13 mouse cellular contexts compared by ENCODE assay signal in genomic region chr19:45917856-45918255, GRCm38 (mm10).
DNase-seq lines count a peak whose midpoint lies in the region; ATAC-seq and TF ChIP-seq lines count a peak whose summit lies in the region.
"Had no signal": no experiment of that assay in that cellular context is flagged by ENCODE, and none has a peak within 500 bp of the region (broad histone marks: within the 10 kb centered on the region; RNA-seq: fewer than 3 reads in every experiment).

No protein-coding gene starts in this region.

- WGBS in heart, embryonic 14.5 days = 62% methylated on average over 3 of the region's 3 CpGs
- 83% methylated on average over 3 of the region's 3 CpGs for WGBS in heart, embryonic 10.5 days
- 66% methylated on average over 3 of the region's 3 CpGs for WGBS in midbrain, embryonic 13.5 days
- WGBS in midbrain, embryonic 16.5 days = 53% methylated on average over 3 of the region's 3 CpGs
- 71% methylated on average over 3 of the region's 3 CpGs for WGBS in liver, embryonic 12.5 days (ENCODE audit: insufficient replicate concordance)

- 0 out of 4 replicates have a peak overlapping the region, but pooled peaks have one; percentile 3 to 11 for H3K27ac ChIP-seq in heart, embryonic 14.5 days (replicated peaks in 1 of 2; ENCODE audit: control insufficient read depth in 1 of 2, insufficient read depth in 1 of 2, low read depth in 2 of 2, low read length in 2 of 2)
- H3K27ac ChIP-seq in heart, embryonic 10.5 days = no peak overlapping the region
- 0 out of 2 replicates have a peak overlapping the region, but pooled peaks have one; percentile 10 for H3K27ac ChIP-seq in midbrain, embryonic 13.5 days
- H3K27ac ChIP-seq in midbrain, embryonic 16.5 days (ENCODE audit: low read length) = no peak overlapping the region
- H3K27ac ChIP-seq in layer of hippocampus, adult 2 months = peak overlapping the region; percentile 93
- no peak overlapping the region for H3K27ac ChIP-seq in liver, embryonic 12.5 days
- H3K27ac ChIP-seq: liver, embryonic 15.5 days; stomach, embryonic 15.5 days had no signal

- no peak overlapping the region for H3K9ac ChIP-seq in heart, embryonic 14.5 days (ENCODE audit: low read length)
- no peak overlapping the region for H3K9ac ChIP-seq in midbrain, embryonic 13.5 days (replicated peaks)
- no peak overlapping the region for H3K9ac ChIP-seq in midbrain, embryonic 16.5 days (ENCODE audit: low read depth, low read length)
- H3K9ac ChIP-seq in liver, embryonic 12.5 days = no peak overlapping the region
- H3K9ac ChIP-seq: liver, embryonic 15.5 days; stomach, embryonic 15.5 days had no signal

- H3K27me3 ChIP-seq in heart, embryonic 14.5 days (ENCODE audit: control insufficient read depth, insufficient read depth, low read length) = no peaks in the 10 kb centered on the region
- no peaks in the 10 kb centered on the region for H3K27me3 ChIP-seq in heart, embryonic 10.5 days (ENCODE audit: insufficient read depth, poor library complexity, severe bottlenecking)
- no peaks in the 10 kb centered on the region for H3K27me3 ChIP-seq in midbrain, embryonic 13.5 days
- no peaks in the 10 kb centered on the region for H3K27me3 ChIP-seq in midbrain, embryonic 16.5 days (ENCODE audit: control insufficient read depth, insufficient read depth, low read depth, low read length)
- no peaks in the 10 kb centered on the region for H3K27me3 ChIP-seq in liver, embryonic 12.5 days (replicated peaks)
- H3K27me3 ChIP-seq: liver, embryonic 15.5 days; stomach, embryonic 15.5 days had no signal

- ATAC-seq in heart, embryonic 14.5 days (ENCODE audit: insufficient number of reproducible peaks, insufficient read depth, low FRiP score, low read depth) = no peak
- ATAC-seq in midbrain, embryonic 13.5 days = no peak
- no peak for ATAC-seq in midbrain, embryonic 16.5 days
- ATAC-seq in liver, embryonic 12.5 days = no peak

- no peak overlapping the region for H3K4me3 ChIP-seq in heart, embryonic 14.5 days (ENCODE audit: control insufficient read depth in 1 of 2, insufficient read depth in 1 of 2, low read depth in 1 of 2, low read length in 2 of 2)
- no peak overlapping the region for H3K4me3 ChIP-seq in heart, embryonic 10.5 days
- H3K4me3 ChIP-seq in midbrain, embryonic 13.5 days (replicated peaks) = no peak overlapping the region
- H3K4me3 ChIP-seq in midbrain, embryonic 16.5 days (ENCODE audit: low read depth, low read length) = no peak overlapping the region
- H3K4me3 ChIP-seq in layer of hippocampus, adult 2 months = no peak overlapping the region
- no peak overlapping the region for H3K4me3 ChIP-seq in liver, embryonic 12.5 days
- H3K4me3 ChIP-seq: liver, embryonic 15.5 days; myocyte; stomach, embryonic 15.5 days had no signal

- H3K9me3 ChIP-seq in heart, embryonic 14.5 days (ENCODE audit: control insufficient read depth, low read length) = no peaks in the 10 kb centered on the region
- no peaks in the 10 kb centered on the region for H3K9me3 ChIP-seq in heart, embryonic 10.5 days
- H3K9me3 ChIP-seq in midbrain, embryonic 13.5 days = no peaks in the 10 kb centered on the region
- no peaks in the 10 kb centered on the region for H3K9me3 ChIP-seq in midbrain, embryonic 16.5 days (replicated peaks; ENCODE audit: control insufficient read depth, low read length, poor library complexity, severe bottlenecking)
- no peaks in the 10 kb centered on the region for H3K9me3 ChIP-seq in liver, embryonic 12.5 days (replicated peaks)
- H3K9me3 ChIP-seq: liver, embryonic 15.5 days; stomach, embryonic 15.5 days had no signal

- H3K36me3 ChIP-seq in heart, embryonic 14.5 days (ENCODE audit: control insufficient read depth, insufficient read depth, low read length) = peaks cover 37% of the 10 kb centered on the region
- H3K36me3 ChIP-seq in heart, embryonic 10.5 days = peaks cover 12% of the 10 kb centered on the region; the same call in 1 of the 2 replicates
- H3K36me3 ChIP-seq in midbrain, embryonic 13.5 days = peaks cover 9% of the 10 kb centered on the region; the same call in 1 of the 2 replicates
- H3K36me3 ChIP-seq in midbrain, embryonic 16.5 days (ENCODE audit: control insufficient read depth, insufficient read depth, low read length) = peaks cover 3% of the 10 kb centered on the region; the same call in 1 of the 2 replicates
- 0 out of 2 replicates have a peak, but pooled peaks cover 2% of the 10 kb centered on the region for H3K36me3 ChIP-seq in liver, embryonic 12.5 days
- H3K36me3 ChIP-seq: liver, embryonic 15.5 days; stomach, embryonic 15.5 days had no signal

- no peak for TF ChIP-seq CTCF in layer of hippocampus, adult 2 months (conservative IDR thresholded peaks at IDR 0.05)

- no peak for DNase-seq in heart, embryonic 10.5 days (ENCODE audit: low spot score)
- peak; percentile 60 to 69 for DNase-seq in layer of hippocampus, adult 2 months (ENCODE audit: low spot score in 2 of 2)
- peak; percentile 65 to 83 for DNase-seq in right cerebral cortex, postnatal 10 days (ENCODE audit: low spot score in 2 of 2)
- DNase-seq in kidney, adult 11 months = no peak
- DNase-seq: kidney, adult 8-10 months; lung, postnatal 36 days had no signal

- H3K4me1 ChIP-seq in heart, embryonic 14.5 days (ENCODE audit: control insufficient read depth in 2 of 2, insufficient read depth in 2 of 2, low read length in 2 of 2) = peaks cover 0 to 5% of the 10 kb centered on the region in 2 experiments; a peak in 1 of 4 replicates
- H3K4me1 ChIP-seq in heart, embryonic 10.5 days = 0 out of 2 replicates have a peak, but pooled peaks cover 3% of the 10 kb centered on the region
- peaks cover 11% of the 10 kb centered on the region; the same call in 1 of the 2 replicates for H3K4me1 ChIP-seq in midbrain, embryonic 13.5 days (replicated peaks)
- H3K4me1 ChIP-seq in midbrain, embryonic 16.5 days (ENCODE audit: control insufficient read depth, insufficient read depth, low read length) = 0 out of 2 replicates have a peak, but pooled peaks cover 2% of the 10 kb centered on the region
- no peaks in the 10 kb centered on the region for H3K4me1 ChIP-seq in liver, embryonic 12.5 days
- H3K4me1 ChIP-seq: liver, embryonic 15.5 days; stomach, embryonic 15.5 days had no signal

- no peak overlapping the region for H3K4me2 ChIP-seq in heart, embryonic 14.5 days (ENCODE audit: low read length)
- H3K4me2 ChIP-seq in midbrain, embryonic 13.5 days (replicated peaks) = no peak overlapping the region
- H3K4me2 ChIP-seq in midbrain, embryonic 16.5 days (ENCODE audit: low read length) = no peak overlapping the region
- H3K4me2 ChIP-seq in liver, embryonic 12.5 days = no peak overlapping the region
- H3K4me2 ChIP-seq: liver, embryonic 15.5 days; stomach, embryonic 15.5 days had no signal

Comparison
In these comparisons a context has a peak if more than half of its experiments do, and no peak if none do; other contexts are left out.
1. H3K27ac ChIP-seq: peak in heart, embryonic 14.5 days (2 of 2), midbrain, embryonic 13.5 days (single experiment) and layer of hippocampus, adult 2 months (single experiment); none in heart, embryonic 10.5 days (single experiment), midbrain, embryonic 16.5 days (single experiment) and liver, embryonic 12.5 days (single experiment).
2. DNase-seq: peak in layer of hippocampus, adult 2 months (2 of 2) and right cerebral cortex, postnatal 10 days (2 of 2); none in heart, embryonic 10.5 days (single experiment) and kidney, adult 11 months (single experiment).